Mouse (Mus musculus) lung, adult 2 months (tissue): Measurements from ENCODE around the gene Iqsec3.

Experiments
- CTCF ChIP-seq: fragments of 200-500 bp; IDR thresholded peaks from 2 replicates; pipeline ENCODE4 v1.5.1; 2011; ENCODE audit warnings: mild to moderate bottlenecking, low read length, control low read depth; ENCODE audit not compliant: insufficient read depth
- POLR2A ChIP-seq: fragments of 200-500 bp; IDR thresholded peaks from 2 replicates; pipeline ENCODE4 v1.6.1; 2011; ENCODE audit warnings: low read depth, mild to moderate bottlenecking, control low read depth, low read length, borderline replicate concordance; ENCODE audit errors: extremely low read depth

DNA sequence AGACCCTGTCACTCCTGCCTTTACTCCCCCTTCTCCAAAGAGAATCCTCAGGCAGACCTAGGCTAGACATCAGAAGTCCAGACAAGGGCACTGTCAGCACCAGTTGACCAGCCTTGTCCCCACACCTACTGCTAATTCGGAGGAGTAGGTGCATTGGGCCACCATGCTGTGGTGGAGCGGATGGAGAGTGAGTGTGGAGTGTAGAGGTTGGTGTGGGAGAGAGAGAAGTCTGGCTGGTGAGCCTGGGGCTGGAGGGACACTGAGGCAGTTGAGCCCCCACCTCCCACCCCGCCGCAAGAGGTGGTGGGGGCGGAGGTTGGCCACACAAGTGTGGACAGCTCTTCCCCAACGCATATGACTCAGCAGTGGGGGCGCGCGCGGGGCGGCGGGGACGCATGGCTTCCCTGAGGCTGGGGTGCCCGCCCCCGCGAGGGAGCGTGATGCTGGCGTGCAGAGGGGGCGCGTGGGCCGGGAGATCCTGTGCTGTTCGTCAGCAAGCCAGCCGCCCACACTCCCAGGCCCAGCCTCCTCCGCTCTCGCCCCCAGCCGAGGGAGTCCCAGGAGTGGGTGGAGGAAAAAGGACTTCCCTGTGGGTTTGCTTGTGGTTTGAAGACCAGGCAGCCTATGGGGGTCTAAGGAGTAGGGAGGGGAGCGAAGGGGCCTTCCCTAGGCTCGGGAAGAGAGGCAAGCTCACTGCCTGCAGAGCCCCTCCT is 10.7 kb downstream of the Iqsec3 start:
- TF ChIP-seq CTCF (no peak), POLR2A (no peak)
